Mouse (Mus musculus) intestine, embryonic 14.5 days (tissue): ENCODE measurements around the gene Srd5a3. TPM values are rescaled to one million over a fixed set of nuclear protein-coding genes. Genes with fewer than 3 reads are reported as not detected.

Experiments used
- ATAC-seq: fragments of 200-750 bp; cut with Nextera tagmentation; replicated peaks from 2 replicates; pipeline ENCODE4 v1.8.0; 2017; ENCODE audit warnings: low read depth, moderate number of reproducible peaks, moderate TSS enrichment, moderate library complexity; ENCODE audit not compliant: low FRiP score, low TSS enrichment
- DNase-seq: peaks from one replicate; pipeline ENCODE4 v3.0.0-alpha.2; 2018; ENCODE audit warnings: low spot score
- H3K27ac ChIP-seq: fragments of 300-500 bp; sonication (generic); 2 replicates; pipeline ENCODE4 v1.5.1; 2014; ENCODE audit warnings: low read depth, mild to moderate bottlenecking, control low read depth
- H3K27me3 ChIP-seq: fragments of 300-500 bp; sonication (generic); replicated peaks from 2 replicates; pipeline ENCODE4 v1.6.1; 2014; ENCODE audit warnings: low read length, control low read depth; ENCODE audit not compliant: control insufficient read depth, insufficient read depth
- H3K36me3 ChIP-seq: fragments of 300-500 bp; sonication (generic); 2 replicates; pipeline ENCODE4 v1.6.1; 2014; ENCODE audit warnings: low read length, control low read depth; ENCODE audit not compliant: control insufficient read depth, insufficient read depth
- H3K4me1 ChIP-seq: fragments of 300-500 bp; sonication (generic); replicated peaks from 2 replicates; pipeline ENCODE4 v1.6.1; 2014; ENCODE audit warnings: low read length, control low read depth, mixed read lengths; ENCODE audit not compliant: control insufficient read depth, insufficient read depth
- H3K4me2 ChIP-seq: fragments of 300-500 bp; sonication (generic); 2 replicates; pipeline ENCODE4 v1.6.1; 2014; ENCODE audit warnings: low read length
- H3K4me3 ChIP-seq: fragments of 300-500 bp; sonication (generic); 2 replicates; pipeline ENCODE4 v1.5.1; 2014; ENCODE audit warnings: low read depth, low read length, control low read depth, mixed read lengths
- H3K9ac ChIP-seq: fragments of 300-500 bp; sonication (generic); 2 replicates; pipeline ENCODE4 v1.6.1; 2014; ENCODE audit warnings: mild to moderate bottlenecking, low read length
- H3K9me3 ChIP-seq: fragments of 300-500 bp; sonication (generic); 2 replicates; pipeline ENCODE4 v1.6.1; 2016; ENCODE audit warnings: low read length, control low read depth; ENCODE audit not compliant: control insufficient read depth
- WGBS: fragments of 180-500 bp; shearing (Covaris S2); extraction: QIAGEN DNeasy Blood & Tissue Kit; methylation state at CpG from one replicate; pipeline ENCODE4 v1.1.7; 2014; 5-methylcytosine and 5-hydroxymethylcytosine counted together
- polyA plus RNA-seq: library from polyadenylated mRNA; unstranded; fragments of >200 nt; fragmentation: Nextera tagmentation; extraction: Ambion mirVana; gene quantifications from 2 replicates; pipeline ENCODE4 v1.2.1, GENCODE M21; 2014

Gene Srd5a3
- polyA plus RNA-seq, 1 experiment from 2014 or later: 31.2 TPM

- no peak for ATAC-seq
Measured at GRCm38 (mm10) chr5:76187885-76188284, 47.8 kb downstream of the Srd5a3 start.

GRCm38 (mm10) chr5:76190609-76191008 lies 50.5 kb downstream of the Srd5a3 start:
- H3K9ac ChIP-seq: no peak overlapping the region
- H3K4me3 ChIP-seq: no peak overlapping the region
- H3K9me3 ChIP-seq: no peaks in the 10 kb centered on the region
- DNase-seq (no peak), ATAC-seq (no peak)
- no peak overlapping the region for H3K4me2 ChIP-seq
- 78% methylated on average over 4 of the region's 4 CpGs for WGBS
- H3K36me3 ChIP-seq: peaks cover 21% of the 10 kb centered on the region
- H3K27ac ChIP-seq: no peak overlapping the region
- H3K27me3 ChIP-seq: no peaks in the 10 kb centered on the region
- H3K4me1 ChIP-seq: peaks cover 3% of the 10 kb centered on the region

More at GRCm38 (mm10) chr5:76187885-76188284, 47.8 kb downstream of the Srd5a3 start:
- WGBS: 86% methylated on average over 5 of the region's 5 CpGs
- Histone ChIP-seq H3K4me1 (peaks cover 14% of the 10 kb centered on the region), H3K27ac (no peak overlapping the region), H3K9me3 (no peaks in the 10 kb centered on the region), H3K4me2 (no peak overlapping the region), H3K36me3 (peaks cover 14% of the 10 kb centered on the region; the same call in 1 of the 2 replicates), H3K27me3 (no peaks in the 10 kb centered on the region), H3K9ac (no peak overlapping the region), H3K4me3 (no peak overlapping the region)
- DNase-seq: no peak

GRCm38 (mm10) chr5:76193075-76193474 lies 53.0 kb downstream of the Srd5a3 start:
- DNase-seq: no peak
- no peak for ATAC-seq

GRCm38 (mm10) chr5:76194377-76194945 lies 54.4 kb downstream of the Srd5a3 start:
- Histone ChIP-seq H3K4me1 (no peaks in the 10 kb centered on the region), H3K4me2 (no peak overlapping the region), H3K36me3 (peaks cover 30% of the 10 kb centered on the region), H3K4me3 (no peak overlapping the region), H3K27me3 (no peaks in the 10 kb centered on the region), H3K9me3 (no peaks in the 10 kb centered on the region), H3K27ac (no peak overlapping the region), H3K9ac (no peak overlapping the region)
- DNase-seq (no peak), ATAC-seq (no peak)
- 82% methylated on average over 6 of the region's 6 CpGs for WGBS

More at GRCm38 (mm10) chr5:76193075-76193474, 53.0 kb downstream of the Srd5a3 start:
- no peaks in the 10 kb centered on the region for H3K4me1 ChIP-seq
- no peaks in the 10 kb centered on the region for H3K27me3 ChIP-seq
- H3K4me2 ChIP-seq: no peak overlapping the region
- H3K4me3 ChIP-seq: no peak overlapping the region
- H3K36me3 ChIP-seq: peaks cover 27% of the 10 kb centered on the region
- no peak overlapping the region for H3K9ac ChIP-seq
- H3K9me3 ChIP-seq: no peaks in the 10 kb centered on the region
- H3K27ac ChIP-seq: no peak overlapping the region

GRCm38 (mm10) chr5:76199346-76199745 lies 59.3 kb downstream of the Srd5a3 start:
- no peak overlapping the region for H3K4me2 ChIP-seq
- DNase-seq: no peak
- WGBS: 94% methylated on average over 13 of the region's 13 CpGs
- H3K27me3 ChIP-seq: no peaks in the 10 kb centered on the region
- no peak overlapping the region for H3K9ac ChIP-seq
- H3K36me3 ChIP-seq: peaks cover 60% of the 10 kb centered on the region
- no peak overlapping the region for H3K27ac ChIP-seq
- H3K9me3 ChIP-seq: no peaks in the 10 kb centered on the region
- ATAC-seq: no peak
- H3K4me1 ChIP-seq: no peaks in the 10 kb centered on the region
- H3K4me3 ChIP-seq: no peak overlapping the region

GRCm38 (mm10) chr5:76203171-76203570 lies 63.1 kb downstream of the Srd5a3 start:
- 79% methylated on average over 3 of the region's 3 CpGs for WGBS

More at GRCm38 (mm10) chr5:76203171-76203570, 63.1 kb downstream of the Srd5a3 start:
- H3K27me3 ChIP-seq: no peaks in the 10 kb centered on the region
- H3K4me1 ChIP-seq: no peaks in the 10 kb centered on the region
- no peak overlapping the region for H3K9ac ChIP-seq
- H3K9me3 ChIP-seq: no peaks in the 10 kb centered on the region
- no peak overlapping the region for H3K4me3 ChIP-seq
- peaks cover 84% of the 10 kb centered on the region for H3K36me3 ChIP-seq
- H3K4me2 ChIP-seq: no peak overlapping the region
- ATAC-seq (no peak), DNase-seq (no peak)
- no peak overlapping the region for H3K27ac ChIP-seq

Other genes starting within 250 kb of the Srd5a3 start
- 30.0 and 32.2 TPM in 2 replicates for gene Kdr, start 161.8 kb upstream of the Srd5a3 start, polyA plus RNA-seq
- 107 and 110 TPM in 2 replicates for gene Tmem165, start 43.6 kb downstream of the Srd5a3 start, polyA plus RNA-seq
- 19.4 and 23.9 TPM in 2 replicates for gene Clock, start 164.5 kb downstream of the Srd5a3 start, polyA plus RNA-seq
- not detected in 2 replicates for gene Pdcl2, start 190.9 kb downstream of the Srd5a3 start, polyA plus RNA-seq
- 0.30 TPM in 1 of 2 replicates, not detected in the other for gene Nmu, start 223.5 kb downstream of the Srd5a3 start, polyA plus RNA-seq